29 mouse cellular contexts compared by ENCODE assay signal in genomic region chr2:110042861-110043760, GRCm38 (mm10). TPM values are rescaled to one million over a fixed set of nuclear protein-coding genes. Genes with fewer than 3 reads are reported as not detected.
A peak's percentile ranks its signal among the peaks of the same experiment; 100 is the strongest.
DNase-seq lines count a peak whose midpoint lies in the region; ATAC-seq and TF ChIP-seq lines count a peak whose summit lies in the region.
"Had no signal": no experiment of that assay in that cellular context is flagged by ENCODE, and none has a peak within 500 bp of the region (broad histone marks: within the 10 kb centered on the region; RNA-seq: fewer than 3 reads in every experiment).

No protein-coding gene starts in this region.

- H3K36me3 ChIP-seq in heart, embryonic 12.5 days = peaks cover 4% of the 10 kb centered on the region; the same call in 1 of the 2 replicates
- H3K36me3 ChIP-seq in intestine, embryonic 15.5 days = 0 out of 2 replicates have a peak, but pooled peaks cover 2% of the 10 kb centered on the region
- 0 out of 2 replicates have a peak, but pooled peaks cover 4% of the 10 kb centered on the region for H3K36me3 ChIP-seq in intestine, postnatal 0 days (ENCODE audit: control insufficient read depth, insufficient read depth)
- no peaks in the 10 kb centered on the region for H3K36me3 ChIP-seq in midbrain, embryonic 11.5 days (ENCODE audit: control insufficient read depth, insufficient read depth, low read length)
- H3K36me3 ChIP-seq in midbrain, embryonic 15.5 days (replicated peaks) = no peaks in the 10 kb centered on the region

- WGBS in heart, embryonic 12.5 days = 49% methylated on average over 5 of the region's 5 CpGs
- WGBS in intestine, embryonic 15.5 days = 50% methylated on average over 5 of the region's 5 CpGs
- WGBS in intestine, postnatal 0 days = 55% methylated on average over 5 of the region's 5 CpGs
- WGBS in midbrain, embryonic 11.5 days = 67% methylated on average over 5 of the region's 5 CpGs
- WGBS in midbrain, embryonic 15.5 days = 56% methylated on average over 5 of the region's 5 CpGs

- H3K27ac ChIP-seq in heart, embryonic 12.5 days (ENCODE audit: poor library complexity, severe bottlenecking) = no peak overlapping the region
- no peak overlapping the region for H3K27ac ChIP-seq in intestine, embryonic 15.5 days
- H3K27ac ChIP-seq in intestine, postnatal 0 days (ENCODE audit: low read depth, low read length) = no peak overlapping the region
- no peak overlapping the region for H3K27ac ChIP-seq in midbrain, embryonic 11.5 days (ENCODE audit: low read depth, low read length)
- H3K27ac ChIP-seq in midbrain, embryonic 15.5 days = no peak overlapping the region
- H3K27ac ChIP-seq: embryonic facial prominence, embryonic 13.5 days; forebrain, embryonic 13.5 days; gastrocnemius, adult 2 months; limb, embryonic 10.5 days; liver, embryonic 15.5 days; macrophage; midbrain, embryonic 10.5 days; neural tube, embryonic 12.5 days had no signal

- H3K4me1 ChIP-seq in heart, embryonic 12.5 days (replicated peaks) = peaks cover 11% of the 10 kb centered on the region
- 0 out of 2 replicates have a peak, but pooled peaks cover 2% of the 10 kb centered on the region for H3K4me1 ChIP-seq in intestine, embryonic 15.5 days (replicated peaks)
- no peaks in the 10 kb centered on the region for H3K4me1 ChIP-seq in intestine, postnatal 0 days (replicated peaks; ENCODE audit: control insufficient read depth, insufficient read depth, low read length)
- no peaks in the 10 kb centered on the region for H3K4me1 ChIP-seq in midbrain, embryonic 11.5 days (ENCODE audit: control insufficient read depth, insufficient read depth, low read length)
- no peaks in the 10 kb centered on the region for H3K4me1 ChIP-seq in midbrain, embryonic 15.5 days
- H3K4me1 ChIP-seq: forebrain, embryonic 13.5 days; limb, embryonic 10.5 days; liver, embryonic 15.5 days; neural tube, embryonic 12.5 days had no signal

- no peak for TF ChIP-seq CTCF in intestine, postnatal 0 days (IDR thresholded peaks at IDR 0.05; ENCODE audit: low read depth)

- H3K9ac ChIP-seq in heart, embryonic 12.5 days = no peak overlapping the region
- H3K9ac ChIP-seq in intestine, embryonic 15.5 days = no peak overlapping the region
- no peak overlapping the region for H3K9ac ChIP-seq in intestine, postnatal 0 days (ENCODE audit: low read depth, low read length)
- H3K9ac ChIP-seq in midbrain, embryonic 11.5 days (ENCODE audit: low read length) = no peak overlapping the region
- H3K9ac ChIP-seq in midbrain, embryonic 15.5 days = no peak overlapping the region
- H3K9ac ChIP-seq: embryonic facial prominence, embryonic 13.5 days; forebrain, embryonic 13.5 days; liver, embryonic 15.5 days; neural tube, embryonic 12.5 days had no signal

- no peaks in the 10 kb centered on the region for H3K27me3 ChIP-seq in heart, embryonic 12.5 days (replicated peaks)
- H3K27me3 ChIP-seq in intestine, embryonic 15.5 days (replicated peaks) = no peaks in the 10 kb centered on the region
- no peaks in the 10 kb centered on the region for H3K27me3 ChIP-seq in intestine, postnatal 0 days (replicated peaks; ENCODE audit: control insufficient read depth, insufficient read depth, low read length)
- no peaks in the 10 kb centered on the region for H3K27me3 ChIP-seq in midbrain, embryonic 11.5 days (ENCODE audit: control insufficient read depth, insufficient read depth, low read length)
- H3K27me3 ChIP-seq in midbrain, embryonic 15.5 days (replicated peaks) = no peaks in the 10 kb centered on the region
- H3K27me3 ChIP-seq: CH12.LX; embryonic facial prominence, embryonic 13.5 days; forebrain, embryonic 13.5 days; liver, embryonic 15.5 days; neural tube, embryonic 12.5 days had no signal

- peak; percentile 45; the same call in 1 of the 2 replicates for ATAC-seq in heart, embryonic 12.5 days (ENCODE audit: insufficient number of reproducible peaks, low FRiP score)
- peak; percentile 41; the same call in 1 of the 2 replicates for ATAC-seq in intestine, embryonic 15.5 days
- ATAC-seq in intestine, postnatal 0 days = no peak
- no peak for ATAC-seq in midbrain, embryonic 11.5 days (ENCODE audit: low FRiP score)
- no peak; the same call in 1 of the 2 replicates for ATAC-seq in midbrain, embryonic 15.5 days (replicated peaks)
- ATAC-seq: forebrain, embryonic 13.5 days; hindbrain, embryonic 16.5 days had no signal

- no peak overlapping the region for H3K4me2 ChIP-seq in heart, embryonic 12.5 days
- H3K4me2 ChIP-seq in intestine, embryonic 15.5 days (replicated peaks) = no peak overlapping the region
- H3K4me2 ChIP-seq in intestine, postnatal 0 days (replicated peaks; ENCODE audit: low read depth) = no peak overlapping the region
- H3K4me2 ChIP-seq in midbrain, embryonic 11.5 days = no peak overlapping the region
- no peak overlapping the region for H3K4me2 ChIP-seq in midbrain, embryonic 15.5 days
- H3K4me2 ChIP-seq: embryonic facial prominence, embryonic 13.5 days; forebrain, embryonic 13.5 days; liver, embryonic 15.5 days; neural tube, embryonic 12.5 days had no signal

- no peaks in the 10 kb centered on the region for H3K9me3 ChIP-seq in heart, embryonic 12.5 days (replicated peaks)
- no peaks in the 10 kb centered on the region for H3K9me3 ChIP-seq in intestine, embryonic 15.5 days
- H3K9me3 ChIP-seq in intestine, postnatal 0 days (ENCODE audit: control insufficient read depth) = no peaks in the 10 kb centered on the region
- H3K9me3 ChIP-seq in midbrain, embryonic 11.5 days (ENCODE audit: control insufficient read depth, low read length) = no peaks in the 10 kb centered on the region
- H3K9me3 ChIP-seq in midbrain, embryonic 15.5 days = no peaks in the 10 kb centered on the region
- H3K9me3 ChIP-seq: embryonic facial prominence, embryonic 13.5 days; forebrain, embryonic 13.5 days; G1E; limb, embryonic 10.5 days; liver, embryonic 15.5 days; midbrain, embryonic 10.5 days; neural tube, embryonic 12.5 days had no signal

- no peak overlapping the region for H3K4me3 ChIP-seq in heart, embryonic 12.5 days
- H3K4me3 ChIP-seq in intestine, embryonic 15.5 days (replicated peaks) = no peak overlapping the region
- no peak overlapping the region for H3K4me3 ChIP-seq in intestine, postnatal 0 days (ENCODE audit: low read depth, low read length)
- no peak overlapping the region for H3K4me3 ChIP-seq in midbrain, embryonic 11.5 days (ENCODE audit: low read depth, low read length)
- no peak overlapping the region for H3K4me3 ChIP-seq in midbrain, embryonic 15.5 days
- H3K4me3 ChIP-seq: embryonic facial prominence, embryonic 13.5 days; erythroblast, embryonic 14.5 days; forebrain, embryonic 13.5 days; gastrocnemius, adult 2 months; limb, embryonic 10.5 days; liver, embryonic 15.5 days; midbrain, embryonic 10.5 days; neural tube, embryonic 12.5 days had no signal

- no peak for DNase-seq in heart, adult 11 months
- DNase-seq in midbrain, embryonic 11.5 days (ENCODE audit: low spot score, missing footprints) = peak; percentile 73
- DNase-seq in mesoderm, embryonic 11.5 days (ENCODE audit: low read depth, low spot score) = peak; percentile 23
- DNase-seq in retina, postnatal 1 day = no peak
- DNase-seq: adrenal gland, adult 8-10 months; B cell, adult 2 months; cerebellum, adult 11-12 months; cerebellum, postnatal 10 days; gastrocnemius, adult 2 months; heart, postnatal 36 days; kidney, adult 11 months; liver; right cerebral cortex, postnatal 25 days; spleen, adult 18-20 months had no signal

RNA-seq across cellular contexts. Expression of gene Ccdc34, which starts 25.5 kb away (rescaled TPM):
- 28.7 and 32.3 TPM in 2 replicates for polyA plus RNA-seq in heart, embryonic 12.5 days (2016; fragmentation: Nextera tagmentation; extraction: Ambion mirVana)
- 45.8 and 51.1 TPM in 2 replicates for polyA plus RNA-seq in intestine, embryonic 15.5 days (2015; fragmentation: Nextera tagmentation; extraction: Ambion mirVana)
- polyA plus RNA-seq in intestine, postnatal 0 days (2015; fragmentation: Nextera tagmentation; extraction: Ambion mirVana) = 25.3 TPM in 2 replicates
- 59.0 and 67.9 TPM in 2 replicates for polyA plus RNA-seq in midbrain, embryonic 11.5 days (2014; fragmentation: Nextera tagmentation; extraction: Ambion mirVana)
- 29.8 and 30.2 TPM in 2 replicates for polyA plus RNA-seq in midbrain, embryonic 15.5 days (2015; fragmentation: Nextera tagmentation; extraction: Ambion mirVana)

Comparison
In these comparisons a context has a peak if more than half of its experiments do, and no peak if none do; other contexts are left out.
1. ATAC-seq: peak in heart, embryonic 12.5 days (single experiment) and intestine, embryonic 15.5 days (single experiment); none in intestine, postnatal 0 days (single experiment), midbrain, embryonic 11.5 days (single experiment) and midbrain, embryonic 15.5 days (single experiment).
2. DNase-seq: peak in midbrain, embryonic 11.5 days (single experiment) and mesoderm, embryonic 11.5 days (single experiment); none in heart, adult 11 months (single experiment) and retina, postnatal 1 day (single experiment).